Mouse (Mus musculus) left cerebral cortex, postnatal 10 days (tissue): ENCODE measurements around the gene Txlna. TPM values are rescaled to one million over a fixed set of nuclear protein-coding genes. Genes with fewer than 3 reads are reported as not detected.

Experiments used
- DNase-seq, 2 experiments: peaks; one replicate each; pipeline ENCODE4 v3.0.0; 2021 to 2022; ENCODE audit warnings: low spot score in 2 of 2, mixed read lengths in 1 of 2; ENCODE audit errors: extremely low spot score in 1 of 2
- intact Hi-C: fragments of 180-260 bp; cut with DNase I; formaldehyde crosslinking; loops from one replicate; pipeline ENCODE4 v1.15.1; 2025
- microRNA-seq: library from miRNA; unstranded; fragments of <30 nt; microRNA quantifications from one replicate; pipeline ENCODE4 v1.2.0, GENCODE M21; 2022
- total RNA-seq, 2 experiments: library from RNA; stranded (reverse); gene quantifications; 2 replicates each; pipeline ENCODE4 v1.2.3; 2021

The Txlna gene
- total RNA-seq, 2 experiments from 2014 or later, result 33.7 to 39.4 TPM

- intact Hi-C loops, result loop anchor here (5.0 kb wide), 1 partner anchor 112 kb away; no protein-coding TSS in a partner anchor
- no peak for DNase-seq
Observed at GRCm38 (mm10) chr4:129609139-129609631, 31.7 kb downstream of the Txlna start.

DNA sequence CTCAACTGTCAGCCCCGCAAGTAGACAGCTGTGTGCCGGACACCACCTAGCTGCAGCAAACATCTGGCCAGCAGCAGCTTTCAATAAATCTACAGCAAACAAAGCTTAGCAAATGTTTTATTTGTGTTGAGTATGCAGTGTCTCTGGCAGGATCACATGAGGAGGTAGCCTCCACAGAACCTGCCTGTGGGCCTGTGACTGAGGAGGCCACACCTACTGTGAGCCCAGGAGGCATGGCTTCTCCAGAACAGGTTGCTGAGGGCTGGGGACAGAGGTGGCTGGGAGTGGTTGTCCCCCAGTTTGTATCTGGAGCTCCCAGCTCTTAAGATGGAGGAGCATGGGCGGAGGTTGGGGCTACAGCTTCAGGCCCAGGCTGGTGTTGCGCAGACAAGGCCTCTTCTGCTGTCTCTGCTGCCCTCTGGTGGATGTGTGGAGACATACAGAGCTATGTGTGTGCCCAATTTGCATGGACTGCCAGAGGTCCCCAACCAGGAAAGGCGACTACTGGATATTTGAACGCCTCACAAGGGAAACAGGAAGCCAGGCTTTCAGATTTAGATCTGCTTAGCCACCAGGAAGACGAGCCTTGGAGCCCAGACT is 32.3 kb downstream of the Txlna start:
- peak; percentile 79 to 89 for DNase-seq
- intact Hi-C loops, result loop anchor here (5.0 kb wide), 1 partner anchor 111 kb away; no protein-coding TSS in a partner anchor

DNA sequence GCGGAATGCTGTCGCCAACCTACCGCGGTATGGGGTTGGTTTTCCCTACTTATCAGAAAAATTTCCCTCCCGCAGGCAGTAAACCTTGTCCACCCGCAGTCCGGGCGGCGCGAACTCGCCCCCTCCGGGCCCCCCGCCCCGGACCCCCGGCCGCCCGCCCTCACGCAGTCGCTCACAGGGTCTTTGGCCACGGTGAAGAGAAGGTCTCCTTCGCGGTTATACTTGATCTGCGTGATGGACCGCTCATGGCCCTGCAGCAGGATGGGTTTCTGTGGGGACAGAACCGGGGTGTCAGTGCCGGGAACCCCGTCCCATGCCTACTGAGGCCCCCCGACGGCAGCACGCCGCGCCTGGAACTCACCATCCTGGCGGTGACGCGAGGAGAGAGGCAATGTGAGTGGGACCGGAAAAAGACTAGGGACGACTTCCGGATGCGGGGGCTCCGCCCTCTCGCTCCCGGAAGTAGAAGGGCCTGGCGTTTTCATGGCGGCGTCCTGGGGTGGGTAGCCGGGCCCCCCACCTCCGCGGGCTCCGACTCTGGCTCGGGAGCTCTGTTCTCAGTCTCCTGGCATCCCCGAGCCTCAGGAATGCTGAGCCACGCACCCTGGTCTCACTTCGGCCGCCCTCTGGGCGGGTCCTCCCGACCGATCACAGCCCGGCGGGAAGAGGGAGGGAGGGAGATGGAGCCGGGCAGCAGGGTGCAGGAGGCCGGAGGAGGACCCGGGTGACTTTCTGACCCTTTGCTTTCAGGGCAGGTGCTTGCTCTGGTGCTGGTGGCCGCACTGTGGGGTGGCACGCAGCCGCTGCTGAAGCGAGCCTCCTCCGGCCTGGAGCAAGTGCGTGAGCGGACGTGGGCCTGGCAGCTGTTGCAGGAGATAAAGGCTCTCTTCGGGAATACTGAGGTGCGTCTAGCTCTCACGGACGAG is 40.4 kb downstream of the Txlna start, which contains the start of the genes Eif3i and Tmem234:
Gene Eif3i, minus strand, starts transcription at position 416 of the 926 bp plus-strand sequence.
Gene Tmem234, plus strand, starts transcription at position 436 of the 926 bp plus-strand sequence.
- intact Hi-C loops, result no loop called here
- peak; percentile 81 to 90 for DNase-seq

GRCm38 (mm10) chr4:129588865-129589264 is 52.0 kb downstream of the Txlna start:
- no peak for DNase-seq
- intact Hi-C loops, result no loop called here

DNA sequence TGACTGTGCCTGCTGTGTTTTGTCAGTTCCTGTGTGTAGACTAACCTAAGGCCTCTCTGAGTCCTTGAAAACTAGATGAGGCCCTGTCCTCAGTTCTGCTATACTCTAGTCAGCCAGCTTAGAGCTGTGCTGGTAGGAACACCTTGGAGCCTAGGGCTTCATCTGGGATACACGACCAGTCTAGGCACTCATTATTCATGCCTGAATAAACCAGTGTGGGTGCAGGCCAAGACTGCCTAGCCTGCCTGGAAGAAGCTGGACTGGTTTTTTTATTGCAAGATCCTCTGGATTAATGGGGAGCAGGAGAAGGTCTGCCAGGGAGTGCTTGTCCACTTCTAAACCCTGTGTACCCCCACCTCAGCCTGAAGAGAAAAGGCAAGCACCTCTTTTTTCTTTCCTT is 53.9 kb downstream of the Txlna start:
- DNase-seq, result no peak
- intact Hi-C loops, result no loop called here

GRCm38 (mm10) chr4:129585773-129586172 is 55.1 kb downstream of the Txlna start:
- intact Hi-C loops, result no loop called here
- DNase-seq, result no peak

DNA sequence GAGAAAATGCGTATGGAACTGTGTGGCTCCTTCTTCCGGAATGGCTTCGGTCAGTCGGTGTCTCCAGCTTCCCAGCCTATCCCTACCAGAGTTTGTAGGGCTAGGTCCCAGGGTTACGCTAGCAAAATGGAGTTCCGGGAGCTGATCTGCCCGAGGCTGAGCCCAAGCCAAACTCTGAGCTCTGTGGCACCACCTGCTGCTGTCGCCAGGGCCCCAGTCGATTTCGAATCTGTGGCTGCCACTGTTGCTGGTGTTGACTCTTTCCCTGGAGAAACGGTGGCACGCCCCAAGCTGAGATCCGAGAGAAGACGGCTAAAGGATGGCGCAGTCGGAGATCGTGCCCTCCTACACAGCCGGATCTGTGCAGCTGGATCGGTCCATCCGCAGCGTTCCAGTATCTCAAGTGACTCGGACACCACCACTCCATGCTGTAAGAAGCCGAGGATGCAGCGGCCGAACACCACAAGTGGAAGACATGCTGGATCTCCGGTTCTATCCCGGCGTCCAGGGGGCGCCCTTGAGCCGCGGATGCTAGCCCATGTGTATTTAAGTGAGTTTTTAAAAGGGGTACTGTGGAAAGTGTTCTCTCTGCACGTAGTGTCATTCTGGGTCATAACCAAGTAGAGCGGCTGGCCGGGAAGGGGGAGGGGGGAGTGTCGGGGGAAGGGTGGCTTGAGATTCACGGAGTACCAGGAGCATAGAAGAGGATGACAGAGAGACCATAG is 55.8 kb downstream of the Txlna start:
- DNase-seq, result peak; percentile 83 to 87
- intact Hi-C loops, result no loop called here

GRCm38 (mm10) chr4:129584370-129584769 is 56.5 kb downstream of the Txlna start:
- DNase-seq, result no peak
- intact Hi-C loops, result no loop called here

DNA sequence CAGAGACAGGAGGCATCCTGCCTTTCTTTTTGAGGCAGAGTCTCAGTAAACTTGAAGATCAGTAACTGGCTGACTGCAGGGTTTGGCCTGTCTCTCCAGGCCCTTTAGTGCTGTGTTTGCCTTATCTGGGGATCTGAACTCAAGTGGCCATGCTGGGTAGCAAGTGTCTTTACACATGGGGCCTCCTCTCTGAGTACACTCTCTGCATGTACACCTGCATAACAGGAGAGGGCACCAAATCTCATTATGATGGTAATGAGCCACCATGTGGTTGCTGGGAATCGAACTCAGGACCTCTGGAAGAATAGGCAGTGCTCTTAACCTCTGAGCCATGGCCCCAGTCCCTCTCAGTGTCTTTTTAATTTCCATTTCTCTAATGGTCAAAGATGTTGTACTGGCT is 58.6 kb downstream of the Txlna start:
- no peak for DNase-seq
- intact Hi-C loops, result no loop called here

DNA sequence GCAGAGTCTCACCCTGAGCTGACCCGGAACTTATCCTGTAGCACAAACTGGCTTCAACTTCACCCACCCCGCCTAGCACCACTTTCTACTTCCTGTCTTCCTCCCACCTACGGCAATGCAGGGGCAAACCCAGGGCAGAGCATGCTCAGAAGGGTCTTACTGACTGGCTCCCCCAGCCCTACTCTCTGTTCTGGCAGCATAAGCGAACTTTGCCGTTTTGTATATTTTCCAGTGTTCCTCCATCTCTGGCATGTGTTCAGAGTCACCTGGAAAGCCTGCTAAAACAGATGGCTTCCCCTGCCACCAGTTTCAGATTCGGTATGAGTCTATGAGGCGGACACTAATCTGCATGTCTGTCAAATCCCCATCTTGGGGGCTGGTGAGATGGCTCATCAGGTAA is 60.5 kb downstream of the Txlna start:
- intact Hi-C loops, result no loop called here
- DNase-seq, result no peak

DNA sequence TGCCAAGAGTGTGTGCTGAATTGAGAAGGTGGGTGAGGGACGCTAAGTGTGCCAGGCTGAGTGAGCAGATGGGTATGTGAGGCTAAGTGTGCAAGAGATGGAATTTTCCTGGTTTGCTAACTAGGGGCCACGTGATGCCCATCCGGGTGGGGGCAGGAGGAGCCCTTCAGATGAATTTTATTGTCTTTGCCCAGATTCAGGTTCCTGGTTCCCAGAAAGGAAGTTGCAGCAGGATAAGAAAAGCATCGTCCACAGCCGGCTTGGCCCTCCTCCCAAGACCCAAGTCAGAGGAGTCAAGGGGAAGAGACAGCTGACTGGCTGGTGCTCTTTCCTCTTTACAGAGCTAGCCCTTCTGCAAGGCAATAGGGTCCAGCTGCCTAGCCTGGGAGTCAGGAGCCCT is 62.4 kb downstream of the Txlna start, which contains the start of gene Fam167b:
Gene Fam167b, minus strand, starts transcription at position 84 of the 400 bp plus-strand sequence.
- DNase-seq, result peak in 1 of 2 experiments; percentile 32
- intact Hi-C loops, result no loop called here

- no peak for DNase-seq
- intact Hi-C loops, result no loop called here
Observed at GRCm38 (mm10) chr4:129577688-129578087, 63.2 kb downstream of the Txlna start.

GRCm38 (mm10) chr4:129576863-129577491 is 63.9 kb downstream of the Txlna start:
- intact Hi-C loops, result no loop called here
- peak; percentile 63 to 78 for DNase-seq

Small RNA genes lying within 50 kb of the gene (microRNA-seq; reads per million reads assigned to microRNA genes)
- 4.6 reads per million, percentile 16 among the genes with 10 or more reads in this experiment for gene Mir7016

Other genes starting within 250 kb of the Txlna start
- 1 to 10 TPM; 4.6 to 4.7 TPM for gene Zbtb8b, start 200.2 kb downstream of the Txlna start, total RNA-seq
- gene Bsdc1, start 179.5 kb downstream of the Txlna start, total RNA-seq, result 10 to 100 TPM; 40.8 to 46.6 TPM
- 1 to 10 TPM in 1 of 2 experiments, under 1 TPM in 1; 0.36 to 1.1 TPM for gene Tssk3, start 150.0 kb downstream of the Txlna start, total RNA-seq
- 1 to 10 TPM in 1 of 2 experiments, not detected in 1; 1.8 TPM for gene Fam229a, start 149.9 kb downstream of the Txlna start, total RNA-seq
- 100 to 1,000 TPM; 884 to 935 TPM for gene Marcksl1, start 127.5 kb downstream of the Txlna start, total RNA-seq
- gene Hdac1, start 98.4 kb downstream of the Txlna start, total RNA-seq, result 10 to 100 TPM; 29.4 to 33.0 TPM
- 10 to 100 TPM in 1 of 2 experiments, 1 to 10 TPM in 1; 9.5 to 10.8 TPM for gene Lck, start 67.4 kb downstream of the Txlna start, total RNA-seq
- under 1 TPM in 1 of 2 experiments, not detected in 1; 0.67 TPM for gene Fam167b, start 62.5 kb downstream of the Txlna start, total RNA-seq
- 100 to 1,000 TPM; 141 to 151 TPM for gene Eif3i, start 40.4 kb downstream of the Txlna start, total RNA-seq
- 100 to 1,000 TPM; 110 TPM for gene Tmem234, start 40.4 kb downstream of the Txlna start, total RNA-seq
- gene Dcdc2b, start 26.8 kb downstream of the Txlna start, total RNA-seq, result 1 to 10 TPM; 3.0 to 3.2 TPM
- gene Iqcc, start 22.0 kb downstream of the Txlna start, total RNA-seq, result 10 to 100 TPM; 29.3 to 31.5 TPM
- gene Ccdc28b, start 17.1 kb downstream of the Txlna start, total RNA-seq, result 100 to 1,000 TPM; 123 to 130 TPM
- gene Kpna6, start 31.7 kb upstream of the Txlna start, total RNA-seq, result 10 to 100 TPM; 91.3 to 91.4 TPM
- gene Tmem39b, start 55.8 kb upstream of the Txlna start, total RNA-seq, result 10 to 100 TPM; 13.3 to 16.3 TPM
- 100 to 1,000 TPM; 105 to 108 TPM for gene Khdrbs1, start 101.2 kb upstream of the Txlna start, total RNA-seq
- gene Ptp4a2, start 170.2 kb upstream of the Txlna start, total RNA-seq, result 100 to 1,000 TPM; 123 to 131 TPM